Mouse (Mus musculus): ENCODE measurements around the gene Amy2a5. TPM values are rescaled to one million over a fixed set of nuclear protein-coding genes. Genes with fewer than 3 reads are reported as not detected.
"Not testable (repeated sequence)": the region's sequence is repeated elsewhere in the genome, so short reads cannot be mapped to it uniquely, and the experiment has no call there.

The Amy2a5 gene
- total RNA-seq (2021): under 1 TPM; 0.09 to 0.16 TPM

DNA sequence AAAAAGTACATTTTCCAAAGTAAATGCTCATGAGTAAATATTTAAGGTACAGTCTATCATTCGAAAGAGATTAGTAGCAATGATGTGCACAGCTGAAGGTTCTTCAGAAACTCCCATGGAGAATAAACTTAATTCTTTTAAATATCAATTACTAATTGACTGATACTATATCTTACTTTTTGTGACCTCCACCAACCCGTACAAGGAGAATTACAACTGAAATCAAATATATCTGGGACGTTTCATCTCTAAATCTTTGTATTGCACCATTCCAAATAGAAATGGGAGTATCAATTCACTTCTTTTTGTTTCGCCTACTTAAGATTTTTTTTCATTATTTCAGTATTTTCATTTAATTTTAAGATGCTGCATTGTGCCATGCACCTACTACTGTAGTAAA, at the start of gene Amy2a5:
TSS of gene Amy2a5 (minus strand) at position 101 of the 400 bp plus-strand sequence.
- DNase-seq (ENCODE audit: extremely low spot score in 1 of 2, low spot score in 2 of 2); intact Hi-C loops (cut with DNase I): not testable (repeated sequence)

- intact Hi-C loops (cut with DNase I); DNase-seq (ENCODE audit: extremely low spot score in 1 of 2, low spot score in 2 of 2): not testable (repeated sequence)
Observed at GRCm38 (mm10) chr3:113291349-113291748, 32.7 kb upstream of the Amy2a5 start, which contains the start of gene Amy2a4. TSS of gene Amy2a4 (minus strand) at chr3:113291449.

DNA sequence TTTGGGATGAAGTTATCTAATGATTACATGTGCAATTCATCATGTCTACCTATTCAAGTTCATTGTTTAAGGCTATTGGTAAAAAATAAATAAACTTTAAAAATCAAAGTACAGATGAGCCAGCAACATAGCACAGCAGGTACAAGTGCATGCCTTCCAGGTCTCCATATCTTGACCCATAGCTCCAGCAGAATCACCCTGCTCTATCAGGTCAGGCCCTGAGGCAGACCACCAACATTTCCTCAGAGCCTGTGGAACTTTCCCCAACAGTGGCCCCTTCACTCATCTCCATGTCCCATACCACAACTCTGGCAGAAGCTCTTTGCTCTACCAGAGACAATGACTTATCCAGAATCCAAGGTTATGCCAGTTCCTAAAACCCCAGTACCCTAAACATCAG, 21.6 kb upstream of the Amy2a5 start:
- DNase-seq (ENCODE audit: extremely low spot score in 1 of 2, low spot score in 2 of 2); intact Hi-C loops (cut with DNase I): not testable (repeated sequence)

GRCm38 (mm10) chr3:113279586-113279985, 20.9 kb upstream of the Amy2a5 start:
- DNase-seq (ENCODE audit: extremely low spot score in 1 of 2, low spot score in 2 of 2); intact Hi-C loops (cut with DNase I): not testable (repeated sequence)

- intact Hi-C loops (cut with DNase I): no loop called here
- DNase-seq (ENCODE audit: extremely low spot score in 1 of 2, low spot score in 2 of 2): no peak
Observed at GRCm38 (mm10) chr3:113227115-113227514, 31.5 kb downstream of the Amy2a5 start.

Other genes with a start within 250 kb of the Amy2a5 start
- not detected for gene Amy2a4, start 32.6 kb upstream of the Amy2a5 start, total RNA-seq (2021)
- not detected for gene Amy2a3, start 65.2 kb upstream of the Amy2a5 start, total RNA-seq (2021)
- gene Amy2a2, start 97.8 kb upstream of the Amy2a5 start, total RNA-seq (2021): not detected

Measured in left cerebral cortex, postnatal 10 days (tissue).